Mouse (Mus musculus) right cerebral cortex, adult 2 months (tissue): ENCODE results near the gene Gng2.

Experiments
- DNase-seq, 2 experiments: peaks; one replicate each; pipeline ENCODE4 v3.0.0; 2021 to 2022; ENCODE audit warnings: low spot score in 2 of 2

Gene Gng2

GRCm38 (mm10) chr14:19977271-19978024 lies at the start of gene Gng2:
TSS of gene Gng2 (minus strand) at chr14:19977627.
- peak in 1 of 2 experiments; percentile 63 for DNase-seq

- DNase-seq, result no peak
Observed at GRCm38 (mm10) chr14:20024888-20025719, 47.7 kb upstream of the Gng2 start.

- no peak for DNase-seq
Observed at GRCm38 (mm10) chr14:20023939-20024338, 46.5 kb upstream of the Gng2 start.

GRCm38 (mm10) chr14:20019486-20019885 lies 42.1 kb upstream of the Gng2 start:
- DNase-seq, result no peak

- peak; percentile 15 to 19 for DNase-seq
Observed at GRCm38 (mm10) chr14:20012506-20013275, 35.3 kb upstream of the Gng2 start.

GRCm38 (mm10) chr14:20007446-20007845 lies 30.0 kb upstream of the Gng2 start:
- DNase-seq, result no peak

GRCm38 (mm10) chr14:20004777-20005289 lies 27.4 kb upstream of the Gng2 start:
- DNase-seq, result no peak

GRCm38 (mm10) chr14:19996853-19997252 lies 19.4 kb upstream of the Gng2 start:
- DNase-seq, result no peak

- DNase-seq, result no peak
Observed at GRCm38 (mm10) chr14:19995943-19996342, 18.5 kb upstream of the Gng2 start.

GRCm38 (mm10) chr14:19994068-19994467 lies 16.6 kb upstream of the Gng2 start:
- DNase-seq, result no peak

GRCm38 (mm10) chr14:19993570-19993883 lies 16.1 kb upstream of the Gng2 start:
- DNase-seq, result no peak

GRCm38 (mm10) chr14:19992873-19993569 lies 15.6 kb upstream of the Gng2 start:
- DNase-seq, result no peak

GRCm38 (mm10) chr14:19991861-19992260 lies 14.4 kb upstream of the Gng2 start:
- no peak for DNase-seq

GRCm38 (mm10) chr14:19990436-19990993 lies 13.1 kb upstream of the Gng2 start:
- DNase-seq, result no peak

GRCm38 (mm10) chr14:19988410-19988809 lies 11.0 kb upstream of the Gng2 start:
- no peak for DNase-seq

GRCm38 (mm10) chr14:19987358-19987834 lies 10.0 kb upstream of the Gng2 start:
- DNase-seq, result no peak

GRCm38 (mm10) chr14:19986614-19987357 lies 9.4 kb upstream of the Gng2 start:
- DNase-seq, result peak; percentile 88 to 93

GRCm38 (mm10) chr14:19985912-19986613 lies 8.6 kb upstream of the Gng2 start:
- no peak for DNase-seq

- no peak for DNase-seq
Observed at GRCm38 (mm10) chr14:19985107-19985911, 7.9 kb upstream of the Gng2 start.
